Mouse (Mus musculus) lung, postnatal 0 days (tissue): Measurements from ENCODE around the gene Nupr1.

Source experiments
- CTCF ChIP-seq: IDR thresholded peaks from 2 replicates; pipeline ENCODE4 v1.5.1; 2016; ENCODE audit warnings: antibody characterized with exemption, mild to moderate bottlenecking
- EP300 ChIP-seq: IDR thresholded peaks from 2 replicates; pipeline ENCODE4 v1.6.1; 2016; ENCODE audit warnings: antibody characterized with exemption, mild to moderate bottlenecking, control low read depth

- TF ChIP-seq CTCF (no peak), EP300 (no peak)
Observed at GRCm38 (mm10) chr7:126630824-126631518, at the start of gene Nupr1.
